Mouse (Mus musculus): ENCODE data around the gene Msi2. TPM values are rescaled to one million over a fixed set of nuclear protein-coding genes. Genes with fewer than 3 reads are reported as not detected.

Msi2 gene
- polyA plus RNA-seq, 1 experiment from 2014 or later, result 20.2 TPM

GRCm38 (mm10) chr11:88542817-88543216 lies 175.5 kb downstream of the Msi2 start:
- 0 out of 2 replicates have a peak overlapping the region, but pooled peaks have one; percentile 32 for H3K27ac ChIP-seq (replicated peaks)
- peaks cover 84% of the 10 kb centered on the region for H3K4me1 ChIP-seq
- 85% methylated on average over 3 of the region's 3 CpGs for WGBS
- no peak for DNase-seq (ENCODE audit: low spot score)
- no peaks in the 10 kb centered on the region for H3K9me3 ChIP-seq
- H3K36me3 ChIP-seq (replicated peaks), result peaks cover 15% of the 10 kb centered on the region; the same call in 1 of the 2 replicates
- H3K4me3 ChIP-seq, result no peak overlapping the region
- H3K27me3 ChIP-seq (replicated peaks; ENCODE audit: low read depth, poor library complexity, severe bottlenecking), result no peaks in the 10 kb centered on the region

DNA sequence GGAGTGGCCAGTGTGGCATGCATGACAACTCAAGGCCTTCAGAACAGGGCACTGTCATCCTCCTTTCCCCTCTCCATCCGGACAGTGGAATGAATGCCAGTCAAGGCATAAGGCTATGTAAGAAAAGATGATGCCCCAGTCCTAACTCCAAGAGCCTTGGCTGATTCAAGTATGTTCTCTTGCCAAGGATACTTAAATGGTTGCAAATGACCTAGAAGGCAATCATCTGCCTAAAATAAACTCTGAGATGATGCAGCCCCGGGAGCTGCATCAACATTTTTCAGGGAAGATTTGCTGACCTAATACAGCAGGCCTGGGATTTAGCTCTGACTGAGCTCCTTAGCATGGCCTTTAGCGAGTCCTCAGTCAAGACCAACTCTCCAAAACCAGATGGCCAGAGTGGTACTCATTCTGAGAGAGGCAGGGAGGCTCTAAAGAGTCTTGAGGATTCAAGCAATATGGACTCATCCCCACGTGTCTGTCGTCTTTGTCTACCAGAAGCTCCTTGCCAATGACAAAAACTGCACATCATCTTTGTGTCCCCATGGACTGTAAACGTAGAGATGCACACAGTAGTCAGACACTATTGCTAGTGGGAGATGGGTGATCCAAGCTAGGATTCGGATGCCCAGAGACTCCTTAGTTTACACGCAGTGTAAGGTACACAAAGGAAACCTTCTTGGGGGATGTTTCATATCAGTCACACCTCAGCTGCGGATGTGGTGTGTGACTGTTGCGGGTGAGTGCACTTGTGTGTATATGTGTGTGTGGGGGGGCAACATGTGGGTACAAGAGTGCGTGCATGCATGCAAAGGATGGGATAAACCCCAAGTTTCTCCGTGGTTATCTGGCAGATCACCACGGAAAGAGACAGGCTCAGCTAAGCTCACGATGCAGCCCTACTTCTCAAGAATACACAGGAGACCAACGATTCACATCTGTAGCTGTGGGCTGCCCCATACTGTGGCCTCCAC lies 176.4 kb downstream of the Msi2 start:
- DNase-seq (ENCODE audit: low spot score), result no peak
- Histone ChIP-seq H3K27me3 (replicated peaks; ENCODE audit: low read depth, poor library complexity, severe bottlenecking) (no peaks in the 10 kb centered on the region), H3K4me3 (no peak overlapping the region), H3K9me3 (no peaks in the 10 kb centered on the region), H3K36me3 (replicated peaks) (peaks cover 19% of the 10 kb centered on the region), H3K4me1 (peaks cover 84% of the 10 kb centered on the region), H3K27ac (replicated peaks) (0 out of 2 replicates have a peak overlapping the region, but pooled peaks have one; percentile 32)
- 92% methylated on average over 15 of the region's 15 CpGs for WGBS

DNA sequence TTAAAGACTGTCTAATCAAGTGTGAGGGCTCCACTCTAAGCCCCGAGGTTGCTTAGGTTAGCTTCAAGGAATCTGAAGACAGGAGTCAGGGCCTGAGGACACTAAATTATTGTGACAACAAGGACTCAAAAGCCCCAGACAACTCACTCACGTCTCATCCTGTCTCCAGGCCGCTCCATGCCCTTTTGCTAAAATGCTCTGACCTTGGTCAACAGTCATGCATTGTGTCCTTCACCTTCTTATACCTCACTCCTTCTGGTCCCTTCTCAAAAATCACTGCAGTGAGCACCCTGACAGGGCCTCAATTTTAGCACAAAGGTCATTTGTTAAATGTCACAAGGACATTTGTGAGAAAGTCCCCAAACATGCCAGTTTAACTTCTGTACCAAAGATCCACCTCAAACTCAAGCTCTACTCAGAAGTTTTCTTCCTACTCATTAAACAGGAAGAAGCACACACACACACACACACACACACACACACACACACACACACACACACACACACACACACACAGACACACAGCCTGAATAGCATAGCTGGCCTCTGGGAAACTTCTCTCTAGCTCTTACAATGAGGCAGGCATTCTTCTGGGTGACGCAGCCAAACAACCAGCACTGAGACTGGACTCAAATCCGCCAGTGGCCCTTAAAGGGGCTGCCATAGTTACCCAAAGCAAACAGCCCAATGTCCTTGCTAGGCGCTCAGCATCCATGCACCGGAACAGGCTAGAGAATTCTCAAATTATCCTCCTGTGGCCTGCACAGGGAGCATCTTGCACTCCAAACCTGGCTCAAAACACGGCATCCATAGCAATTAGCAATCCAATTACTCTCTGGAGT lies 178.5 kb downstream of the Msi2 start:
- no peaks in the 10 kb centered on the region for H3K9me3 ChIP-seq
- H3K27ac ChIP-seq (replicated peaks), result no peak overlapping the region; the same call in 1 of the 2 replicates
- H3K4me1 ChIP-seq, result peaks cover 96% of the 10 kb centered on the region
- peaks cover 29% of the 10 kb centered on the region for H3K36me3 ChIP-seq (replicated peaks)
- H3K27me3 ChIP-seq (replicated peaks; ENCODE audit: low read depth, poor library complexity, severe bottlenecking), result no peaks in the 10 kb centered on the region
- no peak for DNase-seq (ENCODE audit: low spot score)
- no peak overlapping the region for H3K4me3 ChIP-seq
- 59% methylated on average over 8 of the region's 8 CpGs for WGBS

GRCm38 (mm10) chr11:88538710-88539340 lies 179.5 kb downstream of the Msi2 start:
- peaks cover 99% of the 10 kb centered on the region for H3K4me1 ChIP-seq
- no peaks in the 10 kb centered on the region for H3K27me3 ChIP-seq (replicated peaks; ENCODE audit: low read depth, poor library complexity, severe bottlenecking)
- no peak overlapping the region for H3K4me3 ChIP-seq
- H3K27ac ChIP-seq (replicated peaks), result no peak overlapping the region; the same call in 1 of the 2 replicates
- 78% methylated on average over 13 of the region's 13 CpGs for WGBS
- DNase-seq (ENCODE audit: low spot score), result no peak
- H3K36me3 ChIP-seq (replicated peaks), result peaks cover 25% of the 10 kb centered on the region
- no peaks in the 10 kb centered on the region for H3K9me3 ChIP-seq

DNA sequence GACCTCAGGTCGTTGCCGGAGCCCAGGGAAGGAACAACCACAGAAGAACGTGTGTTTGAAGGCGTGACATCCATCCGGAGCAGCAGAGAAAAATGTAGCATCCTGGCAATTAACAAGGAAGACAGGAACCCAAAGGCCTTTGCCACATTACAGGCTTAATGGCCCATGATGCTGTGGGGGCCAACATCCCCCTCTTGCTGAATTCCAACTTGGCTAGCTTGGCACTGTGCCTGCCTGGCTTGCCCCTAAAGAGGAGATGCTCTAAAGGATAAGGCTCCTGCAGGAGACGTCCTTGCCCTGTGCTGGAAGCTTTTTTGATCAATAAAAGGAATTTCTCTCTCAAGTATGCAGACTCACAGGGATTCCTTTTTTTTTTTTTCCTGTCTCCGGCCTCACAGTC lies 181.0 kb downstream of the Msi2 start:
- H3K27ac ChIP-seq (replicated peaks), result 0 out of 2 replicates have a peak overlapping the region, but pooled peaks have one; percentile 52
- WGBS, result 85% methylated on average over 7 of the region's 7 CpGs
- H3K36me3 ChIP-seq (replicated peaks), result peaks cover 24% of the 10 kb centered on the region
- no peaks in the 10 kb centered on the region for H3K9me3 ChIP-seq
- no peak overlapping the region for H3K4me3 ChIP-seq
- H3K4me1 ChIP-seq, result peaks cover 84% of the 10 kb centered on the region
- H3K27me3 ChIP-seq (replicated peaks; ENCODE audit: low read depth, poor library complexity, severe bottlenecking), result no peaks in the 10 kb centered on the region
- DNase-seq (ENCODE audit: low spot score), result no peak

DNA sequence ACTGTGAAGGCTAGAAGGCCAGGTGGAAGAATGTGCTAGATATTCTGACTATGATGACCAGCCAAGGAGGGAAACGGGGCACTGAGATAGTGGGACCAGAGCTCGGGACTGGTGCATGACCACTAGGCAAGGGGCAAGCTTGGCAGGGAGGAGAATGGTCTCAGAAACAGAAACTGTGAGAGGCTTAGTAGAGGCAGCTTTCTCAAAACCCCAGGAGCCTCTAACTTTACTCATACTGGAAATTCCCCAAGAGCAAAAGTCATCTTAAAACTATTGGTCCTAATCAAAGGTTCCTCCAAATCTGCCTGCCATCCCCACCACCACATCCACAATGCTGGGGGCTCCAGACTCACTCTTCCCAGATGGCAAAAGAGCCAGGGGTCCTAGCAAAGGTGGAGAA lies 181.5 kb downstream of the Msi2 start:
- H3K4me1 ChIP-seq, result peaks cover 80% of the 10 kb centered on the region
- 93% methylated on average over 2 of the region's 2 CpGs for WGBS
- no peaks in the 10 kb centered on the region for H3K9me3 ChIP-seq
- H3K4me3 ChIP-seq, result no peak overlapping the region
- no peak overlapping the region for H3K27ac ChIP-seq (replicated peaks)
- no peak for DNase-seq (ENCODE audit: low spot score)
- H3K36me3 ChIP-seq (replicated peaks), result peaks cover 26% of the 10 kb centered on the region
- no peaks in the 10 kb centered on the region for H3K27me3 ChIP-seq (replicated peaks; ENCODE audit: low read depth, poor library complexity, severe bottlenecking)

GRCm38 (mm10) chr11:88534331-88534929 lies 183.9 kb downstream of the Msi2 start:
- no peak for DNase-seq (ENCODE audit: low spot score)
- WGBS, result 26% methylated on average over 11 of the region's 11 CpGs
- peaks cover 67% of the 10 kb centered on the region for H3K4me1 ChIP-seq

DNA sequence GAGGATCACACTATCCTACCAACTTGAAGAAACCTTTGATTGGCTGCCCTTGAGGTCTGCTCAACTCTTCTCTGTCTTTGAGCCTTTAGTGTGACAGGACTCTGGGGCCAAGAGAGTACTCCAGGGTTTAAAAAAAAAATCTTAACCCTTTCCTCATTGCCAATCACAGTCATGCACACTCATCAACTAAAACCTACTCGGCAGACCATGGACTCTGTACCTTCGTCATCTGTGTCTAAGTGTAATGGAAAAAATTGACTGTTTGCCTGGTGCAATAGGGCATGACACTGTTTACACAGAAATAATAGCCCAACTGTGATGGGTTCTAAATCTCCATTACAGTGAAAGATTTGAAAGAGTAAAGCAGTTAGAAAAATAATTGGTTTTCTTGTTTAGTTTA lies 186.3 kb downstream of the Msi2 start:
- Histone ChIP-seq H3K27ac (replicated peaks) (no peak overlapping the region), H3K9me3 (no peaks in the 10 kb centered on the region), H3K4me3 (no peak overlapping the region), H3K27me3 (replicated peaks; ENCODE audit: low read depth, poor library complexity, severe bottlenecking) (no peaks in the 10 kb centered on the region), H3K4me1 (peaks cover 67% of the 10 kb centered on the region), H3K36me3 (replicated peaks) (peaks cover 30% of the 10 kb centered on the region)
- WGBS, result 78% methylated on average over 2 of the region's 2 CpGs
- DNase-seq (ENCODE audit: low spot score), result no peak

More at GRCm38 (mm10) chr11:88534331-88534929, 183.9 kb downstream of the Msi2 start:
- H3K9me3 ChIP-seq, result no peaks in the 10 kb centered on the region
- peak overlapping the region; percentile 70 for H3K27ac ChIP-seq (replicated peaks)
- H3K27me3 ChIP-seq (replicated peaks; ENCODE audit: low read depth, poor library complexity, severe bottlenecking), result no peaks in the 10 kb centered on the region
- no peak overlapping the region for H3K4me3 ChIP-seq
- peaks cover 34% of the 10 kb centered on the region for H3K36me3 ChIP-seq (replicated peaks)

- Histone ChIP-seq H3K9me3 (no peaks in the 10 kb centered on the region), H3K27ac (replicated peaks) (0 out of 2 replicates have a peak overlapping the region, but pooled peaks have one; percentile 32), H3K27me3 (replicated peaks; ENCODE audit: low read depth, poor library complexity, severe bottlenecking) (no peaks in the 10 kb centered on the region), H3K36me3 (replicated peaks) (peaks cover 21% of the 10 kb centered on the region), H3K4me1 (peaks cover 68% of the 10 kb centered on the region), H3K4me3 (no peak overlapping the region)
- no peak for DNase-seq (ENCODE audit: low spot score)
- WGBS, result 89% methylated on average over 4 of the region's 4 CpGs
Observed at GRCm38 (mm10) chr11:88530032-88530431, 188.3 kb downstream of the Msi2 start.

GRCm38 (mm10) chr11:88528522-88529101 lies 189.7 kb downstream of the Msi2 start:
- H3K4me1 ChIP-seq, result peaks cover 70% of the 10 kb centered on the region
- no peaks in the 10 kb centered on the region for H3K9me3 ChIP-seq
- DNase-seq (ENCODE audit: low spot score), result peak; percentile 66
- H3K27ac ChIP-seq (replicated peaks), result peak overlapping the region; percentile 52
- H3K4me3 ChIP-seq, result peak overlapping the region; percentile 16; the same call in 1 of the 2 replicates
- peaks cover 20% of the 10 kb centered on the region for H3K36me3 ChIP-seq (replicated peaks)
- no peaks in the 10 kb centered on the region for H3K27me3 ChIP-seq (replicated peaks; ENCODE audit: low read depth, poor library complexity, severe bottlenecking)
- WGBS, result 23% methylated on average over 8 of the region's 8 CpGs

GRCm38 (mm10) chr11:88526711-88527110 lies 191.6 kb downstream of the Msi2 start:
- Histone ChIP-seq H3K9me3 (no peaks in the 10 kb centered on the region), H3K27me3 (replicated peaks; ENCODE audit: low read depth, poor library complexity, severe bottlenecking) (no peaks in the 10 kb centered on the region), H3K4me1 (peaks cover 87% of the 10 kb centered on the region), H3K36me3 (replicated peaks) (peaks cover 19% of the 10 kb centered on the region), H3K4me3 (no peak overlapping the region), H3K27ac (replicated peaks) (peak overlapping the region; percentile 75)
- no peak for DNase-seq (ENCODE audit: low spot score)
- 24% methylated on average over 7 of the region's 7 CpGs for WGBS

All from embryonic facial prominence, embryonic 10.5 days (tissue).